Mouse (Mus musculus) limb, embryonic 15.5 days (tissue): ENCODE measurements around the gene Vps4a. TPM values are rescaled to one million over a fixed set of nuclear protein-coding genes. Genes with fewer than 3 reads are reported as not detected.

Source experiments
- ATAC-seq: fragments of 200-750 bp; cut with Nextera tagmentation; 2 replicates; pipeline ENCODE4 v1.8.0; 2017; ENCODE audit warnings: low read depth, moderate TSS enrichment; ENCODE audit not compliant: insufficient number of reproducible peaks, low FRiP score, low TSS enrichment
- H3K27ac ChIP-seq: fragments of 300-500 bp; sonication (generic); 2 replicates; pipeline ENCODE4 v1.5.1; 2015; ENCODE audit warnings: moderate library complexity, mild to moderate bottlenecking, inconsistent platforms
- H3K27me3 ChIP-seq: fragments of 300-500 bp; sonication (generic); 2 replicates; pipeline ENCODE4 v1.6.1; 2015; ENCODE audit warnings: inconsistent platforms
- H3K36me3 ChIP-seq: fragments of 300-500 bp; sonication (generic); 2 replicates; pipeline ENCODE4 v1.6.1; 2015; ENCODE audit warnings: inconsistent platforms
- H3K4me1 ChIP-seq: fragments of 300-500 bp; sonication (generic); 2 replicates; pipeline ENCODE4 v1.6.1; 2015; ENCODE audit warnings: inconsistent platforms
- H3K4me2 ChIP-seq: fragments of 300-500 bp; sonication (generic); 2 replicates; pipeline ENCODE4 v1.6.1; 2015; ENCODE audit warnings: mild to moderate bottlenecking, inconsistent platforms
- H3K4me3 ChIP-seq: fragments of 300-500 bp; sonication (generic); 2 replicates; pipeline ENCODE4 v1.5.1; 2015; ENCODE audit warnings: mild to moderate bottlenecking, inconsistent platforms
- H3K9ac ChIP-seq: fragments of 300-500 bp; sonication (generic); 2 replicates; pipeline ENCODE4 v1.6.1; 2015; ENCODE audit warnings: inconsistent platforms
- H3K9me3 ChIP-seq: fragments of 300-500 bp; sonication (generic); 2 replicates; pipeline ENCODE4 v1.6.1; 2016; ENCODE audit warnings: inconsistent platforms
- WGBS: fragments of 180-500 bp; shearing (Covaris S2); methylation state at CpG from one replicate; pipeline ENCODE4 v1.1.7; 2015; 5-methylcytosine and 5-hydroxymethylcytosine counted together
- polyA plus RNA-seq: library from polyadenylated mRNA; unstranded; fragments of >200 nt; fragmentation: Nextera tagmentation; extraction: Ambion mirVana; gene quantifications from 2 replicates; pipeline ENCODE4 v1.2.1, GENCODE M21; 2015

Vps4a gene
- polyA plus RNA-seq, 1 experiment from 2014 or later, result 71.3 TPM

DNA sequence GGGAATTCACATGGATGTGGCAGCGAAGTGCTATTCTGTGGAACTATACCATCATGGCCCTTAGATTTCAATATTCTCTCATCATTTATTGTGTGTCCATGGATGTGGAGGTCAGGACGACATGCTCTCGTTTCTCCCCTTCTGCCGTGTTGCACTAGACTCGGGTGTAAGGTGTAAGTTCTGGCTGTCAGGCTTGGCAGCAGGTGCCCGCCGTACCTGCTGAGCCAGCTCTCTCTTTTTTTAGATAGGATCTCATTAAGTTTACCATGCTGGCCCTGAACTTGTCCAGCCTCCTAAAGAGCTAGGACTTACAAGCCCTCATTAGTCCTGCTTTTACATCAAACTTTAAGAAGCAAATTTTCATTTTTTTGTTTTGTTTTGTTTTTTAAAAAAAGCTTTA, 59.5 kb downstream of the Vps4a start:
- H3K4me2 ChIP-seq, result no peak overlapping the region
- H3K9ac ChIP-seq, result no peak overlapping the region
- H3K27ac ChIP-seq, result no peak overlapping the region
- no peaks in the 10 kb centered on the region for H3K9me3 ChIP-seq
- H3K4me3 ChIP-seq, result no peak overlapping the region
- peaks cover 8% of the 10 kb centered on the region for H3K4me1 ChIP-seq
- no peaks in the 10 kb centered on the region for H3K27me3 ChIP-seq
- H3K36me3 ChIP-seq, result peaks cover 74% of the 10 kb centered on the region
- no peak for ATAC-seq
- WGBS, result 75% methylated on average over 7 of the region's 7 CpGs

Other genes starting within 250 kb of the Vps4a start
- gene Has3, start 161.0 kb upstream of the Vps4a start, polyA plus RNA-seq, result 0.42 and 0.76 TPM in 2 replicates
- gene Utp4, start 137.6 kb upstream of the Vps4a start, polyA plus RNA-seq, result 62.5 and 64.0 TPM in 2 replicates
- gene Sntb2, start 95.5 kb upstream of the Vps4a start, polyA plus RNA-seq, result 14.9 and 17.8 TPM in 2 replicates
- gene Pdf, start 17.4 kb downstream of the Vps4a start, polyA plus RNA-seq, result 43.8 and 47.2 TPM in 2 replicates
- 37.1 and 39.9 TPM in 2 replicates for gene Cog8, start 25.5 kb downstream of the Vps4a start, polyA plus RNA-seq
- gene Nip7, start 25.7 kb downstream of the Vps4a start, polyA plus RNA-seq, result 82.9 TPM in 2 replicates
- not detected in 2 replicates for gene Tmed6, start 34.4 kb downstream of the Vps4a start, polyA plus RNA-seq
- gene Terf2, start 65.3 kb downstream of the Vps4a start, polyA plus RNA-seq, result 16.5 and 18.2 TPM in 2 replicates
- gene Cyb5b, start 119.4 kb downstream of the Vps4a start, polyA plus RNA-seq, result 74.5 and 76.8 TPM in 2 replicates